Mouse (Mus musculus): ENCODE data around the gene Lhfp. TPM values are rescaled to one million over a fixed set of nuclear protein-coding genes. Genes with fewer than 3 reads are reported as not detected.
"Not testable (repeated sequence)": the region's sequence is repeated elsewhere in the genome, so short reads cannot be mapped to it uniquely, and the experiment has no call there.

The Lhfp gene
- polyA plus RNA-seq, 1 experiment from 2014 or later = 57.0 TPM

DNA sequence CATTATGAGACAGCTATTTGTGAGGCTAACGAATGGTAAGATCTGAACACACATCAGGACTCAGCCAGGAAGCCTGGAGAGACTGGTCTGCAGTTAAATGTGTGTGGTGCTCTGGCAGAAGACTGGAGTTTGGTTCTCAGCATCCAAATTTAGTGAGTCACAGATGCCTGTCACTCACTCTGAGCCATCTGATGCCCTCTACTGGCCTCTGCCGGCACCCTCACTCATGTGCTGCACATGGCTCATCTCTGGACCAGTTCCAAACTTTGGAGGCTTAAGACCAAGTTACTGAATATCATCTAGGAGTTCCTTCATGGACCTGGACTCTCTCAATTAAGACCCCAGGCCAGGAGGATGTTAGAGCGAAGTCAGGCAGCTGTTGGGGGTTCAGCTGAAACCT, 198.8 kb downstream of the Lhfp start:
- Histone ChIP-seq H3K27me3 (ENCODE audit: insufficient read depth, poor library complexity, severe bottlenecking) (no peaks in the 10 kb centered on the region), H3K9me3 (0 out of 2 replicates have a peak, but pooled peaks cover 2% of the 10 kb centered on the region), H3K4me1 (replicated peaks) (no peaks in the 10 kb centered on the region), H3K4me3 (no peak overlapping the region), H3K27ac (no peak overlapping the region), H3K36me3 (peaks cover 10% of the 10 kb centered on the region; the same call in 1 of the 2 replicates)
- WGBS = 93% methylated on average over 3 of the region's 3 CpGs
- no peak for DNase-seq (ENCODE audit: low spot score)

DNA sequence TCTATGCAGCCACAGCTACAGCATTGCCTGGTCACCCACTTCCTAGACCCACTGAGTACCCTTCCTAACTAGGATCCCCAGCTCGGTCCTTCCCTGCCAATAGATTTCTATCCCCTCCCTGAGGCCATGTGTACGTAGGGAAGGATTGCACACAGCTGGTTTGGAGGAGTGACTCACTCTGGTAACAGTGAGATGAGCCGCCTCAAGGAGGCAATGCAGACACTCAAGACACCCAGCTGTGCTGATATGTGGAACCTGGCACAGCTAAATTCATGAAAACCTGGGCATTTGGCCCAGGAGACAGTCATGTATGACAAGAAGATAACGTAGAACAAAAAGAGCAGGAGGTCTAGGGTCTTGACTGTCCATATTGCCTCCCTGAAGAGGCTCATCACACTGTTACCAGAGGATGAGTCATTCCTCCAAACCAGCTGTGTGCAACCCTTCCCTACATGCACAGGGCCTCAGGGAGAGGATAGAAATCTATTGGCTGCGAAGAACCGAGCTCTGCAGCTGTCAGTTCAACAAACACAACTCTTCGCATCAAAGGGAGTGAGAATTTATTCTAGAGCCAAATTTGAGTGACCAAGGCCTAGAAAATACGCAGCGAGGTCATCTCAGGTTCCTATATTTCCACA, 204.4 kb downstream of the Lhfp start:
- H3K4me3 ChIP-seq = no peak overlapping the region
- H3K4me1 ChIP-seq (replicated peaks) = peaks cover 27% of the 10 kb centered on the region
- 92% methylated on average over 9 of the region's 9 CpGs for WGBS
- 0 out of 2 replicates have a peak, but pooled peaks cover 2% of the 10 kb centered on the region for H3K36me3 ChIP-seq
- no peaks in the 10 kb centered on the region for H3K27me3 ChIP-seq (ENCODE audit: insufficient read depth, poor library complexity, severe bottlenecking)
- no peak for DNase-seq (ENCODE audit: low spot score)
- H3K9me3 ChIP-seq = 0 out of 2 replicates have a peak, but pooled peaks cover 2% of the 10 kb centered on the region
- no peak overlapping the region for H3K27ac ChIP-seq

DNA sequence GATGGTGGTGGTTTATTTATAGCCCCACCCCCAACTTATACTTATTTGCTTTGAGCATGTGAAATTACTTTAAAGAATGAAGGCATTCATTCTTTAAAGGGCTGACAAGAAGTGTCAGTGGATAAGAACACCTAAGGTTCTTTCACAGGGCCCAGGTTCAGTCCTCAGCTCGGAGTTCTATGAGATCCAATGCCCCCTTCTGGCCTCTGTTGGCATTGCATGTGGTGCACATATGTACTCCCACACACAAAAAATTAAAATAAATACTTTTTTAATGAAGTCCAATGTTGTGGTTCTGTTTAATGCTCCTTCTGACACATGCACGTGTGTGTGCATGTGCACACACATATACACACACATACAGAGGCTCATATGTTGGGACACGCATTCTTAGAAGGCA, 205.8 kb downstream of the Lhfp start:
- Histone ChIP-seq H3K4me1 (replicated peaks) (peaks cover 27% of the 10 kb centered on the region), H3K27me3 (ENCODE audit: insufficient read depth, poor library complexity, severe bottlenecking) (no peaks in the 10 kb centered on the region), H3K4me3 (no peak overlapping the region), H3K36me3 (0 out of 2 replicates have a peak, but pooled peaks cover 2% of the 10 kb centered on the region), H3K27ac (no peak overlapping the region), H3K9me3 (0 out of 2 replicates have a peak, but pooled peaks cover 2% of the 10 kb centered on the region)
- 82% methylated on average over 3 of the region's 3 CpGs for whole genome bisulfite sequencing
- DNase-seq (ENCODE audit: low spot score) = peak; percentile 39

DNA sequence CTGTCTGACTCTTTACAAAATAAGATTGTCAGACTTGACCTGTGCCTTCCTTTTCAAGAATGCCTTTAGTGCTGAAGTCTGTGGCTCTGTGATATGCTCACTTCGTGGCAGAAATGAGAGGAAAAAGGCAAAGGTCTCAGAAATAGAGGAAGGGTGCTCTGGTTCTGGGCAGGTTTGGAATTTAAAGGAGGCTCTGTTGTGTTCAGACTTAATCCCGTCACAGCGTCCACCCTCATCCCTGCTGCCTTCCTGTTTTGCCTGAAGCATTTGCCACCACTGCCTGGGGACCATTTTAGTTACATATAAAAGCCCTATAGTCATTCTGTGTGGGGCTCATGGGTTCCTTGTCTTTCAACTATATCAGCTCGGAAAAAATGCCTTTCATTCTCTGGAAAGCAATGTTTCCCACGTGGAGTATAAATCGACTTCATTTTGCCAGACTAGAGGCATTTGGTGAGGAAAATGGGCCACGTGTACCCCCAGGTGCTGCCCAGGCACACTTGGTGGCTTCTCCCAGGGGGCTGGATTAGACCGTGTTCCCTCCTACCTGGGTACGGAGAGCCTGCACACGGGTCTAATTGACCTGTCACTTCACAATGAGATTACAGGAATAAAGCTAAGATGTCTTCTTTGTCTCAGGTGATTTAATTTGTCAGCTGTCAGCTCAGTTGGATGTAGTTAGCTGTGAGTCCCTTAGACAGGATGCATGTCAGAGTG, 207.0 kb downstream of the Lhfp start:
- Histone ChIP-seq H3K36me3 (no peaks in the 10 kb centered on the region), H3K9me3 (no peaks in the 10 kb centered on the region), H3K27ac (peak overlapping the region; percentile 12; the same call in 1 of the 2 replicates), H3K4me1 (replicated peaks) (peaks cover 27% of the 10 kb centered on the region), H3K27me3 (ENCODE audit: insufficient read depth, poor library complexity, severe bottlenecking) (no peaks in the 10 kb centered on the region), H3K4me3 (no peak overlapping the region)
- 39% methylated on average over 10 of the region's 10 CpGs for WGBS
- DNase-seq (ENCODE audit: low spot score) = no peak

DNA sequence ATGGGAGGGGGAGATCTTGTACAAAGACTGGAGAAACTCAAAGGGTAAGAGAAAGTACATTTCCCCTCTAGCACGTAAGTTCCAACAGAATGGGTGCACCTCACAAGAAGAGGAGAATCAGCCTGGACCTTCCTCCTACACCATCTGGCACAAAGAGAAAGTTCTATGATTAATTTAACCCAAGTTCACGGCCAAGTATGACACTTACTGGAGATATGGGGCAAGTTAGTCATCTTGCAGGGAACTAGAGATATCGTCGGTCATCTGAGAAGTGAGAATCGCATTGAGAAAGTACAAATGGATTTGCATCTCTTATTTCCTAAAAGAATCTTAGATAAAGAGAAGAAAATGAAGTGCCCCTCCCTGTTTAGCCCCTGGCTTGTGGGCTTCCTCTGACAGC, 211.2 kb downstream of the Lhfp start:
- H3K36me3 ChIP-seq = no peaks in the 10 kb centered on the region
- 95% methylated on average over 5 of the region's 5 CpGs for WGBS

DNA sequence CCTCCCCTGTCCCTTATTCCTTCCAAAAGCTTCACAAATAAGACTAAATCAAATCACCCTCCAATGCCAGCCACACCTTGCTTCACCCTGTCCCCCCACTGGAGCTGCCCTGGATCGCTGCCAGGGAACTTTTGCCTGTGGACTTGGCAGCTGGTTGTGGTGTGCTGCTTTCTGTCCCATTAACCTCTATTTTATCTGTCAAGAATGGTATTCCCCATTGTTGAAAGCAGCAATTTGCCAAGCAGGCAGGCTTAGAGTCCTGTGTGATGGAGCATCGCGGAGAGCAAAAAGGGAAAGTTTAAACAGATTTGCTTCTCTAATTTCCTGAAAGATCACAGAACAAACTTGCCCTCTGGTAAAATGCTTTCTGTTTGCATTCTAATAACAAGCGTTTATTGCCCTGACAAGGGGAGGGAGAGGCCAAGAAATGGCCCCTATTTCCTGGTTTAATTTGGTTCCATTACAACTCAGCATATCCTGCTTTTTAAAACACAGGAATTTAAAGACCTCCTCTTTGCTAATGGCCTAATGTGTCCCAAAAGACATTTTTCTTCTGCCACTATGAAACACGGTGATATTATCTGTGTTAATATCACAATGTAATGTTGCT, 212.0 kb downstream of the Lhfp start:
- no peak overlapping the region for H3K27ac ChIP-seq
- DNase-seq (ENCODE audit: low spot score) = no peak
- no peaks in the 10 kb centered on the region for H3K9me3 ChIP-seq
- H3K27me3 ChIP-seq (ENCODE audit: insufficient read depth, poor library complexity, severe bottlenecking) = no peaks in the 10 kb centered on the region
- H3K4me3 ChIP-seq = no peak overlapping the region
- peaks cover 24% of the 10 kb centered on the region for H3K4me1 ChIP-seq (replicated peaks)
- 87% methylated on average over 5 of the region's 5 CpGs for WGBS
- no peaks in the 10 kb centered on the region for H3K36me3 ChIP-seq

More for the DNA sequence above, 211.2 kb downstream of the Lhfp start:
- no peaks in the 10 kb centered on the region for H3K9me3 ChIP-seq
- H3K4me3 ChIP-seq = no peak overlapping the region
- no peaks in the 10 kb centered on the region for H3K27me3 ChIP-seq (ENCODE audit: insufficient read depth, poor library complexity, severe bottlenecking)
- DNase-seq (ENCODE audit: low spot score) = no peak
- peaks cover 27% of the 10 kb centered on the region for H3K4me1 ChIP-seq (replicated peaks)
- no peak overlapping the region for H3K27ac ChIP-seq

DNA sequence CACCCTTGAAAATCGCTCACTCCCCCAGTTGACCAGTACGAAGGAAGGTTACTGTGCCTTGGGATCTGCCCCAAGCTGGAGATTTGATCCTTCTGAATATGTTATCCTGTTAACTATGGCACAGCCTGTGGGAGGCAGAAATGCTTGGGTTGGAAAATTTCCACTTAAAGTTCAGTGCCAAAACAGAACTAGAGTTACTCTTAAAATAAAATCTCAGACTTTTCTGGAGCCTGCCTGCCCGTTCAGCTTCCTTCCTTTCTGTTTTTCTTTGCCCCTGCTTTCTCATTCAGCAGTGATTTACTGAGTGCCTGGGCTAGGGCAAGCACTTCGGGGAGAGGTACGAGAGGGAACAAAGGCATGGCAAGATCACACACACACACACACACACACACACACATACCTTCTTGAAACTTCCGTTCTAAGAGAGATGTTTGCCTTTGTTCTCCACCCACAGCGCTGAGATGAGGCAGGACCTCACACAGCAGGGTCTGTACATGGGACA, 217.4 kb downstream of the Lhfp start:
- 62% methylated on average over 7 of the region's 7 CpGs for WGBS
- Histone ChIP-seq H3K4me3 (no peak overlapping the region), H3K27ac (peak overlapping the region; percentile 59; the same call in 1 of the 2 replicates), H3K9me3 (no peaks in the 10 kb centered on the region), H3K27me3 (ENCODE audit: insufficient read depth, poor library complexity, severe bottlenecking) (no peaks in the 10 kb centered on the region), H3K36me3 (0 out of 2 replicates have a peak, but pooled peaks cover 2% of the 10 kb centered on the region), H3K4me1 (replicated peaks) (0 out of 2 replicates have a peak, but pooled peaks cover 10% of the 10 kb centered on the region)
- DNase-seq (ENCODE audit: low spot score) = no peak

DNA sequence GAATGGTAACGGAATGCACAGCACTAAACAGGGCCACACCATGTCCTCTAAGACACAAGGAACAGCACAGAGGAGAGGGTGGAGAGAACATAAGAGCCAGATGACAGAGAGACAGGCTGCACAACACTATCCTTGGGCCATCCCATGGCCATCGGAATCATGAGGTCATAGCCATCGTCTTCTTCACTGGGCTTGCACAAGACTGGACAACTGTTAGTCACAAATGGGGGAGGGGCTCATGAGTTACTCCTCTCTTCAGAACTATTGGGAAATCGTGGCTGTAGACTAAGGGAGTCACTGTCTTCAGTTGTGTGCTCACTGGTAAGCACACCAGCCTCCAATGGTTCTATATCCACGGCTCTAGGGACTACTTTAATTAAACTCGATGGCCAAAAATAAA, 224.8 kb downstream of the Lhfp start:
- no peak overlapping the region for H3K27ac ChIP-seq
- DNase-seq (ENCODE audit: low spot score) = no peak
- H3K36me3 ChIP-seq = no peaks in the 10 kb centered on the region
- H3K4me3 ChIP-seq = no peak overlapping the region
- WGBS = 90% methylated on average over 6 of the region's 6 CpGs
- peaks cover 9% of the 10 kb centered on the region for H3K4me1 ChIP-seq (replicated peaks)
- no peaks in the 10 kb centered on the region for H3K27me3 ChIP-seq (ENCODE audit: insufficient read depth, poor library complexity, severe bottlenecking)
- no peaks in the 10 kb centered on the region; the same call in 1 of the 2 replicates for H3K9me3 ChIP-seq

DNA sequence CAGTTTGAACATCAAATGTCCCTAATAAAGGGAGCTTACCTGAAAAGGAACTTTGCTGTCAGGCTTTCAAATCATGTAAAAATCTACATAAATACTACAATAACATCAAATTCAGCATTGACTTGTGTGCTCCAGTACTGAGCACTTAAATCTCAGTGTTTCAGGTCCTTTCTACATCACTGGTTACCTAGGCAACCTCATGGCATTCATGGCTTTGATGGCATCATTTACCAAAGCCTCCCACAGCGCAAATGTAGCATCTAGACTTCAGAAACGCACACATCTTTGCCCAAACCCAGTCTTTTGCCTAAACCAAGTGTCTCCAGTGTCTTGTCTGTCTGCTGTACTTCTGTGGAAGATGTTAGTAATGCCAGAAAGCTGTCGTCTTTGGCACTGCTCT, 225.7 kb downstream of the Lhfp start:
- 82% methylated on average over 3 of the region's 3 CpGs for WGBS
- Histone ChIP-seq H3K9me3 (no peaks in the 10 kb centered on the region; the same call in 1 of the 2 replicates), H3K27me3 (ENCODE audit: insufficient read depth, poor library complexity, severe bottlenecking) (no peaks in the 10 kb centered on the region), H3K36me3 (no peaks in the 10 kb centered on the region), H3K27ac (no peak overlapping the region), H3K4me3 (no peak overlapping the region), H3K4me1 (replicated peaks) (peaks cover 11% of the 10 kb centered on the region)
- no peak for DNase-seq (ENCODE audit: low spot score)

DNA sequence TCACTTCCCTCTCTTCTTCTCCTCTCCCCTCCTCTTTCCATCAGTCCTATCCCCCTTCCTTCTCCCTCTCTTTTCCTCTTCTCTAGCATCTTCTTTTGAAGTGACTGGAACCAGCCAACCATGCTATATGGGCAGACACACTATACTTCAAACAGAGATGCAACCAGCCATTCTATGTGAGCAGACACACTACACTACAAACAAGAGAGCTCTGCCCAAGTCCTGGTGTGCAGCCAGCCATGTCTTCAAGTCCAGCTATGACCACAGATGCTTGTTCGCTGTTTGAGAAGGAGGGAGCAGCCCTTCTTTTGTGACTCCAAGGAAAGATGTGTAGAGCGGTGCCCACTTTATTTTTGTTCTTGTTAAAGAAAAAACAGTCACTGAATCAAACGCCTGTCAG, 231.9 kb downstream of the Lhfp start:
- no peaks in the 10 kb centered on the region for H3K27me3 ChIP-seq (ENCODE audit: insufficient read depth, poor library complexity, severe bottlenecking)
- no peaks in the 10 kb centered on the region for H3K9me3 ChIP-seq
- peaks cover 7% of the 10 kb centered on the region; the same call in 1 of the 2 replicates for H3K4me1 ChIP-seq (replicated peaks)
- no peak overlapping the region for H3K27ac ChIP-seq
- WGBS = 80% methylated on average over 3 of the region's 3 CpGs
- DNase-seq (ENCODE audit: low spot score) = no peak
- H3K36me3 ChIP-seq = no peaks in the 10 kb centered on the region
- H3K4me3 ChIP-seq = no peak overlapping the region

DNA sequence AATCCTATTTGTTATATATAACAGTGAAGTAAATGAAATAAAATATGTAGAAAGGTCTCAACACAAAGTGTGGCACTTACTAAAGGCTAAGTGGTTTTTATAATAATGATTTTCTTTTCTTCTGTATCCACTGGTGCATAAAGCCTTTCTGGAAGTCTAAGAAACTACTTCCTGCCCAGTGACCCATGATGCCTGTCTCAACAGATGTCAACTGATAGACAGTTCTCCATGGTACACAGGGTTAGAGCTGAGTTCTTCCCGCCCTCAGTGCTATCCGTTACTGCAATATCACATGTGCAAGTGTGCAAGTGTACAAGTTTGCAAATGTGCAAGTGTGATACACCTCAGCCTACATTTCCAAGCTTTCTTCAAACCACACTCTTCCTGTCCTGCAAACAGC, 236.7 kb downstream of the Lhfp start:
- H3K4me3 ChIP-seq = no peak overlapping the region
- no peaks in the 10 kb centered on the region for H3K27me3 ChIP-seq (ENCODE audit: insufficient read depth, poor library complexity, severe bottlenecking)
- no peaks in the 10 kb centered on the region for H3K36me3 ChIP-seq
- H3K4me1 ChIP-seq (replicated peaks) = no peaks in the 10 kb centered on the region
- DNase-seq (ENCODE audit: low spot score) = no peak
- no peak overlapping the region for H3K27ac ChIP-seq
- 84% methylated on average over 2 of the region's 2 CpGs for WGBS
- no peaks in the 10 kb centered on the region for H3K9me3 ChIP-seq

DNA sequence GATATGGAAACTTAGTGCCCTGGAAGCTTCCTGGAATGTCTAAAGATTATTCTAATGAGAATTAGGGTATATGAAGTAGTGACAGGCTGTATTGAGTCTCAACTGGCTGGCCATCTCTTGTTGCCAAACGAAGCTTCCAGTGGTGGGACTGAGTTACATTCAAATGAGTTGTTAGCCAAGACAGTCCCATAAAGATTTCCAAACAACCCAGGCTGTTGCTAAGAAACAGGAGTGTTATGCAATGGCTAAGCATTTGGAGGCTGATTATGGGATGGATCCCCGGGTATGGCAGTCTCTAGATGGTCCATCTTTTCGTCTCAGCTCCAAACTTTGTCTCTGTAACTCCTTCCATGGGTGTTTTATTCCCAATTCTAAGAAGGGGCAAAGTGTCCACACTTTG, 240.7 kb downstream of the Lhfp start:
- not testable (repeated sequence) for H3K9me3 ChIP-seq; DNase-seq (ENCODE audit: low spot score); H3K36me3 ChIP-seq; H3K4me1 ChIP-seq (replicated peaks); H3K27ac ChIP-seq; H3K27me3 ChIP-seq (ENCODE audit: insufficient read depth, poor library complexity, severe bottlenecking); H3K4me3 ChIP-seq
- 83% methylated on average over 3 of the region's 3 CpGs for WGBS

DNA sequence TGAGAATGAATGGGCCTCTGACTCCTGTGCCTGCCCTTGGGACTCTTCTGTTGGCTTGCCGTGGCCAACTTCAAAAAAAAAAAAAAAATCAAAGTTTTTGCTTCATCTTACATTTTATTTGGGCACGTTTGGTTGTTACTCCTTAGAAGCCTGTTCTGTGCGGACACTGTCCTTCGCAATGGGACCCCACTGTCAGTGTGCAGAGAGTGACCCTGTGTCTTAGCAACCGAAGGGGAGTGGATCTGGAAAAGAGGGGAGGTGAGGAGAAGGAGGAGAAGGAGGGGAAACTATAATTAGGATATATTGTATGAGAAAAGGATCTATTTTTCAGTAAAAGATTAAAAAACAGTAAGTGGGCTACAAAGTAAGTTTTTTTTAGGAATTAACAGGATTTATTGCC, 242.7 kb downstream of the Lhfp start:
- WGBS = 90% methylated on average over 5 of the region's 5 CpGs
- H3K9me3 ChIP-seq = no peaks in the 10 kb centered on the region
- no peak overlapping the region for H3K27ac ChIP-seq
- no peaks in the 10 kb centered on the region for H3K4me1 ChIP-seq (replicated peaks)
- DNase-seq (ENCODE audit: low spot score) = no peak
- H3K4me3 ChIP-seq = no peak overlapping the region
- no peaks in the 10 kb centered on the region for H3K27me3 ChIP-seq (ENCODE audit: insufficient read depth, poor library complexity, severe bottlenecking)
- no peaks in the 10 kb centered on the region for H3K36me3 ChIP-seq
